In genomic region chr16:24124083-24124482, GRCm38 (mm10) we compare ENCODE assay signal across 26 mouse cellular contexts.
"Had no signal": no experiment of that assay in that cellular context is flagged by ENCODE, and none has a peak within 500 bp of the region (broad histone marks: within the 10 kb centered on the region; RNA-seq: fewer than 3 reads in every experiment).

No protein-coding gene starts in this region.

- H3K4me2 ChIP-seq: heart, embryonic 13.5 days; heart, embryonic 15.5 days; hindbrain, embryonic 13.5 days; hindbrain, embryonic 15.5 days; kidney, embryonic 15.5 days; limb, embryonic 12.5 days; liver, embryonic 11.5 days; liver, embryonic 13.5 days; liver, embryonic 15.5 days had no signal

- H3K36me3 ChIP-seq: heart, embryonic 10.5 days; heart, embryonic 13.5 days; heart, embryonic 15.5 days; hindbrain, embryonic 13.5 days; hindbrain, embryonic 15.5 days; kidney, embryonic 15.5 days; limb, embryonic 10.5 days; limb, embryonic 12.5 days; liver, embryonic 13.5 days; liver, embryonic 15.5 days had no signal

- H3K27me3 ChIP-seq: heart, embryonic 13.5 days; heart, embryonic 15.5 days; hindbrain, embryonic 13.5 days; hindbrain, embryonic 15.5 days; kidney, embryonic 15.5 days; limb, embryonic 12.5 days; liver, embryonic 13.5 days; liver, embryonic 15.5 days had no signal

- H3K9ac ChIP-seq: heart, embryonic 13.5 days; heart, embryonic 15.5 days; hindbrain, embryonic 13.5 days; hindbrain, embryonic 15.5 days; kidney, embryonic 15.5 days; limb, embryonic 12.5 days; liver, embryonic 13.5 days; liver, embryonic 15.5 days had no signal

- H3K27ac ChIP-seq: gastrocnemius, adult 2 months; heart, embryonic 10.5 days; heart, embryonic 13.5 days; heart, embryonic 15.5 days; hindbrain, embryonic 13.5 days; hindbrain, embryonic 15.5 days; hindbrain, postnatal 0 days; kidney, embryonic 15.5 days; kidney, postnatal 0 days; left cerebral cortex, adult 2 months; limb, embryonic 10.5 days; limb, embryonic 12.5 days; liver, embryonic 13.5 days; liver, embryonic 15.5 days had no signal

- ATAC-seq: hindbrain, postnatal 0 days; intestine, embryonic 16.5 days had no signal

- DNase-seq: gastrocnemius, adult 2 months; gastrocnemius, postnatal 10 days; gastrocnemius, postnatal 25 days; heart, postnatal 14 days; heart, postnatal 36 days; kidney, adult 11 months; kidney, adult 2 months; kidney, adult 9 months; kidney, postnatal 14 days; kidney, postnatal 36 days; liver; liver, embryonic 13.5 days had no signal

- H3K4me3 ChIP-seq: gastrocnemius, adult 2 months; heart, embryonic 10.5 days; heart, embryonic 13.5 days; heart, embryonic 15.5 days; hindbrain, embryonic 13.5 days; hindbrain, embryonic 15.5 days; kidney, embryonic 15.5 days; left cerebral cortex, adult 2 months; limb, embryonic 10.5 days; limb, embryonic 12.5 days; liver, embryonic 13.5 days; liver, embryonic 15.5 days had no signal

- H3K4me1 ChIP-seq: heart, embryonic 13.5 days; heart, embryonic 15.5 days; hindbrain, embryonic 13.5 days; hindbrain, embryonic 15.5 days; kidney, embryonic 15.5 days; liver, embryonic 13.5 days; liver, embryonic 15.5 days had no signal

- H3K9me3 ChIP-seq: heart, embryonic 10.5 days; heart, embryonic 13.5 days; heart, embryonic 15.5 days; hindbrain, embryonic 13.5 days; hindbrain, embryonic 15.5 days; kidney, embryonic 15.5 days; limb, embryonic 10.5 days; limb, embryonic 12.5 days; liver, embryonic 13.5 days; liver, embryonic 15.5 days had no signal
